Mouse (Mus musculus) WW6 (cell line): ENCODE measurements around the gene Ccdc63.
"Not testable (repeated sequence)": the region's sequence is repeated elsewhere in the genome, so short reads cannot be mapped to it uniquely, and the experiment has no call there.

Experiments
- DNase-seq: peaks from one replicate; pipeline ENCODE4 v3.0.0-alpha.2; 2013; ENCODE audit warnings: low read depth, low spot score

Ccdc63 gene

DNA sequence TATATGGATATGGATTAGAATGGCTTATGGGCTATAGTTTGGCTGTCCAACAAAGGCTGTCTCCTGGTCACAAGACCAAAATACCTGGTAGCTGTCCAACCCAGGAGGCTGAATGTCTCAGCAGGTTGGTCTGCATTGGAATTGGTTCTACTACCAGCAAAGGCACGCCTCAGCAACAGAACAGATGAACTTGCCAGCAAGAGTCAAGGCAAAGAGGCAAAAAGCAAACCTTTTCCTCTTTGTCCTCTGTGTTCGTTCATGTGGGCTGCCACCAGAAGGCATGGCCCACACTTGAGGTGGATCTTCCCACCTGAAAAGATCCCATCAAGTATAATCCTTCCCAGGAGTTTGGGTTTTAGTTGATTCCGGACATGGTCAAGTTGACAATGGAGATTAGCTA lies at the start of gene Ccdc63:
Ccdc63 (minus strand) TSS at position 101 of the 400 bp plus-strand sequence.
- DNase-seq = no peak

DNA sequence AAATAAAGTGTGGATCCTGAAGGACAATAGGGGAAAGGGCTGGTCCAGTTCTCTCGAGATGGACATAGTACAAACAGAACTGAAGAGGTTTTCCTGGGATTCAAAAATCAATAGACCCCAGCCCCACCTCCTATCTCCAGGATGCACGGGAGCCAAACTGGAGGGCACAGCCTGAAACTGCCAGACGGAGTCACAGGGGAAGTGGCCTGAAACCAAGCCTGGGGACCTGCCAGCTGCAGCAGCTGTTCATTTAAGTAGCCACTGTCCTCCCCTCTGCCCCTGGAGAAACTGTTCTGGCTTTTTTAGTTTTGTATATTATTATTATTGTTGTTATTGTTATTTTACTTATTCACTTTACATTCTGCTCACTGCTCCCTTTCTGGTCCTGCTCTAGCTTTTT lies 48.5 kb upstream of the Ccdc63 start:
- DNase-seq = no peak

- not testable (repeated sequence) for DNase-seq
Measured at GRCm38 (mm10) chr5:122184858-122185257, 44.2 kb upstream of the Ccdc63 start.

- no peak for DNase-seq
Measured at GRCm38 (mm10) chr5:122184283-122184806, 43.7 kb upstream of the Ccdc63 start.

GRCm38 (mm10) chr5:122179665-122180064 lies 39.0 kb upstream of the Ccdc63 start:
- no peak for DNase-seq

- no peak for DNase-seq
Measured at GRCm38 (mm10) chr5:122176398-122176797, 35.8 kb upstream of the Ccdc63 start.

GRCm38 (mm10) chr5:122175961-122176360 lies 35.3 kb upstream of the Ccdc63 start:
- DNase-seq = no peak

DNA sequence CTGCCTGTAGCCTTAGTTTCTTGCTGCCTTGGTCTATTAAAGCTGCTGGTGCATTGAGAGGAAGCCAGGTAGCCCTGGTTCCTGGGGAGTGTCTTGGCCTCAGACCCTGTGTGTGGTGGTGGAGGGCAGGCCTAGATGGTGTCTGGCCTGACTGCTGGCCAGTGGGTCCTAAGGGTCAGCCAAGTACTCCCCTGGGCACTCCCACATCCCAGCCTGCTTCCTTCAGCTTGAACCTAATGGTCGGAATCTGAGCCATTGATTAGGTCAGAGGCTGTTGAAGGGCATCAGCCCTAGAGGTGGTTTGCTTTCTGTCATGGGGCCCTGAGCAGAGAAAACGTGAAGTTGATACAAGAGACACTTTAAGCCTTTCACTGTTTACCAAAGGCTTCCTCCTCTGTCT lies 34.8 kb upstream of the Ccdc63 start:
- no peak for DNase-seq

GRCm38 (mm10) chr5:122171058-122171457 lies 30.4 kb upstream of the Ccdc63 start:
- DNase-seq = no peak

- DNase-seq = no peak
Measured at GRCm38 (mm10) chr5:122168344-122169069, 27.9 kb upstream of the Ccdc63 start.

DNA sequence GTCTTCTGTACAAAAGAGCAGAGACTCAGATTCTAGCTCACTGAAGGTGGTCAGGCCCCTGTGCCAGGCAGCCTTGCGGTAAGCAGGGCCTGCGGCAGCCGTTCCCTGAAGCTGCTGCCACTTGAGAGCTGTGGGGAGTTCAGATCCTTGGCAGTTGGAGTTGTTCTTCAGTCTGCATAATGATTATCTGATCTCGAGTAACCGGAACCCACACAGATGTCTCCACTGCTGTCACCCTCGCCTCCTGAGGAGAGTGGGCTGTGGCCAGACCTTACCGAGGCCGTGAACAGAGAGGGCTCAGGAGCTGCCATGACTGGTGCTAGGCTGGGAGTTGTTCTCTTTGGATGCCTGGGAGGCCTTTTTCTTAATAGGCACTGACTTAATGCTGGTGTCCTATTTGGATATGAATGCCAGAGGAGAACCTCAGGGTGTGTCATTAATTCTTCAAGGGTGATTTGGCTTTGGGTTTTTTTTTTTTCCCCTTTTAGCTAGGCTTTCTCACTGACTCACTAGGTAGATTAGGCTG lies 26.1 kb upstream of the Ccdc63 start:
- no peak for DNase-seq

DNA sequence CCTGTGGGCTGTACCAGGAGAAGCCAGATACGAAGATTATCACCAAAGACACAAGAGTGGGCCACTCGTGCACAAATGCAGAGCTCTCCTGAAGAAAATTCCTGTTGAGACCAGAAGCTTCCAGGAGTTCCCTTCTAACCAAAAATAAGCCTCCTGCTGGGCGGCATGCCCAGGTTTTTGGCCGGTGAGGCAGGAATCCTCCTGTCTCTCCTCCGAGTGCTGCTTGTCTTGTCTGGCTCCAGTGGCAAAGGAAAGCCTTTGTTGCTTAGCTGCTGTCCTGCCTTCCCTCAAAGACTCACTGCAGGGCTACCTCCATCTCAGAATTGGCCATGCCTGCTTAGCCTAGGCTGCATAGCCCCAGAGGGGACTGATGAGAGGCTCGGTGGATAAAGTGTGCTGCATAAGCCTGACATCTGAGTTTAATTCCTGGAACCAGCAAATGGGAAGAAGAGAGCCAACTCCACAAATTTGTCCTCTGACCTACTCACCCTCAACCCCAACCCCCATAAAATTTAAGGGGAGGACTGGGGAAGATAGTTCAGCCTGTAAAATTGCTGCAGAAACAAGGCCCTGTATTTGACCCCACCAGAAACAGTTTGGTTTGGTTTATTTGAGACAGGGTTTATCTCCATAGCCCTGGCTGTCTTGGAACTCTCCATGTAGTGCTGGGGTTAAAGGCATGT lies 24.8 kb upstream of the Ccdc63 start:
- DNase-seq = no peak

DNA sequence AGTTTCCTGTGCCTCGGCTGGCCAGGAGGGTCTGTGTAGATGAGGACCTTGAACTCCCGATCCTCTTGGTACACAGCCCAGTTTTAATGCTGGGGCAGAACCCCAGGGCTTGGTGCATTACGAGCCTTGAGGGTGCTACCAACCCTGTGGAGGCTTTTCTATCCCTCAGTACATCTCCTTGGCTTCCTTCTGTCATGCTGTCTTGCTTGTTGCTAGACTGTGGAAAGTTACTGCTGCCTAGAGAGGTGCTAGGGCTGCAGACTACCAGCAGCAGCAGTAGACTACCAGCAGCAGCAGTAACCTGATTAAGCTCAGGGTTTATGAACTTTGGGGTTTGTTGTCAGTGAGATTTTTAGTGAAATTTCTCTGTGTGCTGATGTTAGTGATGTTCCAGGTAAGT lies 23.4 kb upstream of the Ccdc63 start:
- DNase-seq = no peak

DNA sequence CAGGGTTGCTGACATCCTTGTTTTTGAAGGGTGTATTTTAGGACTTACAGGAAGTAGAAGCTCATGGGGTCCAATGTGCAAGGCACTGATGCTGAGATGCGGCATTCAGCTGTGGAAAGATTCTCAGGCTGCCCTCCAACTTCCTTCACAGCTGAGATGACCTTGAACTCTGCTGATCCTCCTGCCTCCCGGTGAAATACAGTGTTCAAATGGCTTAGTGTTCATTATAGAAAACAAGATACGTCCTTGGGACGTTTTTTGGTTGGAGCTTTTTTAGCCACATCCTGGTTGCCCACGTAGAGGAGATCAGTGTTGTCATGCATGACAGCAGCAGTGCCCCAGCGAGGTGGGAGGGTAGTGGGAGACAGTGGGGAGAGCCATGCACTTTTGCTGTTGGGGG lies 22.6 kb upstream of the Ccdc63 start:
- DNase-seq = no peak

DNA sequence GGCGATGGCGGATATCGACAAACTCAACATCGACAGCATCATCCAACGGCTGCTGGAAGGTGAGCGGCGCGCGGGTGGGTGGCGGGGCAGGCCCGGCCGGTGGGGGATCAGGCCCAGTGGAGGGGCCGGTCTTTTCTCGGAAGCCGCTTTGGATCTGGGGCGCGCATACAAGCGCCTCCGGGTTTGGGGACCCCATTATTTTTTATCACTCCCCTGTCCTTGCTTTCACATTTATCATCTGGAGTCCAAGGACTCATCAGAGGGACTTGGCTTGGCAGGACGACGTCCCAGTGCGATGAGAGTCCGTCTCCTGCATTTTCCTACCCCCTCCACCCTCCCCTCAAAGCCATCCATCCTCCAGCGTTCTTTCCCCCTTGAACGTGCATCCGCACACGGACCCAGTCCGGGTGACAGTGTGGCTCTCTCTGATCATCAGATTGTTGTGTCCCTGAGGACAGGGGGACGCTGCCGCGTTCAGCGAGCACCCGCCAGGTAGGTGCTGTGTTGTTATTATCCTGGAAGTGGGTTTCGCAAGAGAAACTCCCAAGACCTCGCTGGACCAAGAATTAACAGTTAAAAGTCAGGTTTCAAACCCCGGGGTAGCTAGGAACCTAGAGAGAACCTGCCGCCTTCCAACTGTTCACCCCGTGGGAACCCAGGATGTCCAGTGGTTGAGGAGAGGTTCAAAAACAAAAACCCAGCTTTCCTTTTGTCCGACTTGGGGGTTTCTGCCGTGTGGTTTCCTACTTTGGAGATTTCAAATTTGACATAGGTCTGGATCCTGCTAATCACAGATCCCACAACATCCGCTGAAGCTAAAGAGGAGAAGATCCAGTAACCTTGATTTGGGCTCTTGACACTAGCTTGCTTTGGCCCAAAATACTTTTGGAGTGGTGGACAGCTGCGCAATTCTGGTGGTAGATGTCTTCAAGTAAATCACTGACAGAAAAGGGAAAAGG lies 18.2 kb upstream of the Ccdc63 start:
- no peak for DNase-seq

- DNase-seq = peak; percentile 87
Measured at GRCm38 (mm10) chr5:122157827-122158381, 17.3 kb upstream of the Ccdc63 start, which contains the start of gene Ppp1cc. Ppp1cc (plus strand) TSS chr5:122158278.

GRCm38 (mm10) chr5:122156486-122156885 lies 15.9 kb upstream of the Ccdc63 start:
- no peak for DNase-seq

- DNase-seq = no peak
Measured at GRCm38 (mm10) chr5:122155613-122156012, 15.0 kb upstream of the Ccdc63 start.

GRCm38 (mm10) chr5:122154782-122155181 lies 14.2 kb upstream of the Ccdc63 start:
- DNase-seq = no peak

- no peak for DNase-seq
Measured at GRCm38 (mm10) chr5:122154006-122154405, 13.4 kb upstream of the Ccdc63 start.

GRCm38 (mm10) chr5:122152508-122152907 lies 11.9 kb upstream of the Ccdc63 start:
- not testable (repeated sequence) for DNase-seq
